Mouse (Mus musculus): ENCODE results near the gene Tpbgl.

Gene Tpbgl

DNA sequence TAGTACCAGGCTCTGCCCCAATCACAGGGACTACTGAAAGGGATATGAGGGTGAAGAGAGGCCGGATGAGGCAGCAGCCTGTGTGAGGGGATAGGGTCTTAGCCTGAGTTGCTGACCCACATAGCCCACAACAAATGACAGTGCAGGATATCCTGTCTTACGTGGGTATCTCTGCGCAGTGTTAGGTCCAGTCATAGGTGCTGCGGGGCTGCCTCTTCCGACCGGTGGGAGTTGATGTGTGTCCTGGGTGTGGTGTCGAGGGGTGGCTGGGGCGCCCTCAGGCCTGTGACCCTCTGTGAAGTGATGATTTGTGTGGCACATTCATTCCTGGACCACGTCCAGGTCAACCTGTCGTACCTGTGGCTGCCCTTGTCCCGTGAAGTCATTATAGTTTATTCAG is 20.6 kb downstream of the Tpbgl start:
- TF ChIP-seq GATA4 (IDR thresholded peaks at IDR 0.05; ENCODE audit: insufficient replicate concordance, low read length), result no peak

DNA sequence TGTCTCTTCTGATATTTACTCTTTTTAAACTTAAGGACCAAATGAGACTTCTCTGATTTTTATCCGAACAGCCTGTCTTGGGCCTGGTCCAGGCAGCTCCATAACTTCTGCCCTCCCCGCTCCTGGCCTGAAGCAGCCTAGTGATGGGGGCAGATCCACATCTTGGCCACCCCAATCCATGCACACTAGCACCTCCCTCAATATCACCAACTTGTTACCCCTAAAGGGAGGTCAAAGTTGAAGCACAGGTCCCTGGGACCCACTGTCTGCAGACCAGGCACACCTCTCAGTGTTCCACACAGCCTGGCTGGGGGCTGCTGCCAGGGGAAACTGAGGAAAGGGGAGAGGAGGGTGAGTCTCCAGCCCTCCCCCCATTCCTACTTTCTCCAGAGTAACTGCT is 21.8 kb downstream of the Tpbgl start:
- TF ChIP-seq GATA4 (IDR thresholded peaks at IDR 0.05; ENCODE audit: insufficient replicate concordance, low read length), result no peak

DNA sequence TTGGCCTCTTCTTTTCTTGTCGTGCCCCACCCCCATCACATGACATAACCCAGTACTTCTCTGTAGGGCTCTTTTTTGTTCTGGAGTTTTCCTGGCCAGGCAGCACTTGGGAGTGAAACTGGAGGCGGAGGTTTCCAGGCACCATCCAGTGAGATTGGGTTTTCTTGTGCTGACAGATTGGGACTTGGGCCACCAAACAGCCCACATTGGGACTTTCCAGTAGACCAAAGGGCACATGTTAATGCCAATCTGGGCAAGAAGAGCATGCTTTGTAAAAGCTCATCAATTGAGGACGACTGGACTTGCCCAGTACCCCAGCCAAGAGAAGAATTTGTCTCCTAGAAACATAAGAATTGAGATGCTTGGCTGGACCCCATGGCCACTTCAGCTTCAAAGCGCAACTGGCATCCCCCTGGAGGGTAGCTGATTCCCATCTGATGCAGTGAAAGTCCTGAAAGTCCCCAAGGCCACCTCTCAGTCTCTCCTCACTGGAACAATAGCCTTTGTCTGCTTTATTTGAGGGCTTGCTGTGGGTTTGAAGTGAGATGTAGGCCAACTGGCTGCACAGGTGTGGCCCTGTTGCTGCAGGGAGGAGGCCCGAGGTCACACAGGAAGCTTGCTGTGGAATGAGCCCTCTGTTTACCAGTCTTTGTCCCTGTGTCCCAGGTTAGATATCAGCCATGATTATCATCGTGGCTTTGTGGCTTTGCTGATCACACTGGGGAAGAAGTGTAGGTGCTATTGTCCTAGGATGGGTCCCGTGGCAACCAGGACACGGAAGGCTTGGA is 22.8 kb downstream of the Tpbgl start:
- TF ChIP-seq GATA4 (IDR thresholded peaks at IDR 0.05; ENCODE audit: insufficient replicate concordance, low read length), result no peak

DNA sequence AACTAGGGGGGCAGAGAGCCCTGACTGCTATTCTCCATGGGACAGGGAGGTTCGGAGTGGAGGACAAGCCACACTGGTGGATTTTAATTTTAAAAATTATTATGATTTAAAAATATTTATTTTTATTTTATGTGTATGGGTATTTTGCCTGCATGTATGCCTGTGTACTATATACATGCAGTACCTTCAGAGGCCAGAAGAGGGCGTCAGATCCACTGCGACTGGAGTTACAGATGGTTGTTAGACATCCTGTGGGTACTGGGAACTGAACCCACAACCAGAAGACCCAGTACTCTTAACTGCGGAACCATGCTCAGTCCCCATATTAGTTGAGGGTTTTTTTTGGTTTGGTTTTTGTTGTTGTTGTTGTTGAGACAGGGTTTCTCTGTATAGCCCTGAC is 28.2 kb downstream of the Tpbgl start:
- TF ChIP-seq GATA4 (IDR thresholded peaks at IDR 0.05; ENCODE audit: insufficient replicate concordance, low read length), result no peak

DNA sequence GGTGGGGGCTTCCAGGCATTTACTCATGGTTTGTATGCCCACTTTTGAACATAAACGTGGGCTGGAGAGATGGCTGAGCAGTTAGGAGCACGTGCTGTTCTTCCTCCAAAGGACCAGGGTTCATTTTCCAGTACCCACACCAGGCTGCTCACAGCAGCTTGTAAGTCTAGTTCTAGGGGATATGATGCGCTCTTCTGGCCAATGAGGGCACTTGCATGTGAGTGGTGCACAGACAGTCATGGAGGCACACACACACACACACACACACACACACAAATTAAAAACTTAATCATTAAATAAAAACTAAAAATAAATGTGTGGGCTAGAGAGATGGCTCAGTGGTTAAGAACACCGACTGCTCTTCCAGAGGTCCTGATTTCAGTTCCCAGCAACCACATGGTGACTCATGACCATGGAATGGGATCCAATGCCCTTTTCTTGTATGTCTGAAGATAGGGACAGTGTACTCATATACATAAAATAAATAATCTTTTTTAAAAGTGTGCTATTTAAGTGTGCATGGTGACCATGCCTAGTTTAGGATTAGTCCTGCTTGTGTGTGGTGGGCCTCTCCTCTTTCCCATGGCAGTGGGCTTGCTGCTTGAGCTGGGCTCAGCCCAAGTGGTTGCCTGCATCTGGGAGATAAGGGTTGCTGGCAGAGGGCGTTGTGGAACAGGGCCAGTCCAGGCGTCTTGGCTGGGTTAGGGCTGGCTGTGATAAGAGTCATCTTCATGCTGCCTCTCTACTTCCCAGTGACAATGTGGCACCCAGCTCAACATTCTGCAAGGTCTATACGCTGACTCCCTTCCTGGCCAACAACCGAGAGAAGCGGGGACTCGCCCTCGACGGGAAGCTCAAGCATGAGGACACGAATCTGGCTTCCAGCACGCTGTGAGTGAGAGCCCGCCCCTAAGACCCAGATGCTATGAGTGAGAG is 32.8 kb downstream of the Tpbgl start:
- no peak for TF ChIP-seq GATA4 (IDR thresholded peaks at IDR 0.05; ENCODE audit: insufficient replicate concordance, low read length)

DNA sequence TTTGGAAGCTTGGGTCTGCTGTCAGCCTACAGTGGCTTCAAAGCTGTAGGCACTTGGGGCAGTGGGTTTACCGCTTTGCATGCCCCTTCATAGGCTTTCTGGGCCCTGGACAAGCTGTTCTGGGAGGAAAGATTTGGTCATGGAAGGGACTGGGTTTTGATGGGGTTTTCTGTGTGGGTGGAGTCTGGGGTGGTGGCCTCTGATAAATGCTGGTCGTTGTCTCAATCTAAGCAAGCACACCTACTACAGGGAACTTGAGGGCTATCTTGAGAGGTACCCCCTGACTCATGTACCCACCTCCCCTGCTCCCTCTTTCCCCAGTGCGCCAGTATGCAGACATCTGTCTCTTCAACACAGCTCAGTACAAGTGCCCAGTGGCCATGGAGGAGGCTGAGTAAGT is 34.2 kb downstream of the Tpbgl start:
- no peak for TF ChIP-seq GATA4 (IDR thresholded peaks at IDR 0.05; ENCODE audit: insufficient replicate concordance, low read length)

DNA sequence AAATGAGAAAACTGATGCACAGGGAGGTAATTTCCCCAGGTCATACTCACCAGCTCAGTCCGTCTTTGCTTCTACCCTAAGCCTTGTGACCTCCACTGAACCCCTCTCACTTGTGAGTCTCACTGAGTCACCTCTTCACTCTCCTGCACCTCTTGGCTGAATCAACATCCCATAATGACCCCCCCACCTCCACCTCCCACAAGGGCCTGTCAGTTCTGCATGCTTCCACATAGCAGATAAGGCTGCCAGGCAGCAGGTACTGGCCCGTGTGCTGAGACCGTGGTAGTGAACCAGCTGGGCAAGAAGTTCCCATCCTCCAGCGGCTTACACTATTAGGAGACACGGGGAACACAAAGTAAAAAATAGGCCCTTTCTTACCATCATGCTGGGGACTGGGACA is 36.3 kb downstream of the Tpbgl start:
- no peak for TF ChIP-seq GATA4 (IDR thresholded peaks at IDR 0.05; ENCODE audit: insufficient replicate concordance, low read length)

DNA sequence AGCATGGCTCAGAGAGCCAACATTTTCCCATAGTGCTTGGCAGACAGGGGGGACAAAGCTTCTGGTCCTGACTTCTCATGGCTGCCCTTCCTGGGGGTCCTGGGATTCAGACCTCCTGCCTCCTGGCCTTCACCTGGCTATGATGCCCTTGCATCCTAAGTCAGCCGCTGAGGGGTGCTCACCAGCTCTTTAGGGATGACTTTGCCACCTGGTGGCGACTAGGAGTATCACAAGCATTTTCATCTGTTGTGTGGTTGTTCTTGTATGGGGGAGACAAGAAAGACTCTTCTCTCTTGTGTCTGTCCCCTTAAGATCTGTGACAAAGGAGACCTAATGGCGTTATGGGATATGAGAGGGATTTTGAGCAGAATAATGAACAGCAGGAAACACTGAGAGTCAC is 36.8 kb downstream of the Tpbgl start:
- no peak for TF ChIP-seq GATA4 (IDR thresholded peaks at IDR 0.05; ENCODE audit: insufficient replicate concordance, low read length)

DNA sequence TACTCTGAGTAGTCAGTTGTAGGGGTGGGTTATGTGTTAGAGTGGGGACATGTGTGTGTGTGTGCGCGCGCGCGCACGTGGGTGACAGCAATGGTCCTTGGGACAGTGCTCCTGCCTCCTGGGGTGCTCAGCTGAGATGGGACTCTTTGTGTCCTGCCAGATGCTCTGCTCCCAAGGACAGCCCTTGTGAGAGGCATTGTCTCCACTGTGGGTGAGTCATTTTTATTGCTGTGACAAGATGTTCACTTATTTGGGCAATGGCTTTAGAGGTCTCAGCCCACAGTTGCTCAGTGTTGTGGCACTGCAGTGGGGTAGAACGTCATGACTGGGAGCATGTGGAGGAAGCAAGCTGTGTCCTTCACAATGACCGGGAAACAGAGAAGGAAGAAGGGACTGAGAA is 40.9 kb downstream of the Tpbgl start:
- no peak for TF ChIP-seq GATA4 (IDR thresholded peaks at IDR 0.05; ENCODE audit: insufficient replicate concordance, low read length)

DNA sequence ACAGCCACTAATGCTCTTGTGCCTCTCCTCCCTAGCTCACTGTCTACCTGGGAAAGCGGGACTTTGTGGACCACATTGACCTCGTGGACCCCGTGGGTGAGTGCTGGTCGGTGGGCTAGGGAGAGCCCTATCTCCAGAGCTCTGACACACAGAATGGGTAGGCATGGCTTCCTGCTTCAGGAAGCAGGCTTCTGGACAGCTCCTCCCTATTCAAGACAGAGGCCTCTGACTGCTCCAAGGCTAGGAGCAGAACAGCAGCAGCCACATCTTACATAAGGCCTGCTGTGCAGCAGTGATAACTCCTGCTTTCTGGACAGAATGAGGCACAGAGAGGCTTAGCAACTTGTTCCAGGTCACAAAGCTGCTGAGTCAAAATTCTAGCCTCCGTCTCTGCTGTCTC is 43.3 kb downstream of the Tpbgl start:
- no peak for TF ChIP-seq GATA4 (IDR thresholded peaks at IDR 0.05; ENCODE audit: insufficient replicate concordance, low read length)

DNA sequence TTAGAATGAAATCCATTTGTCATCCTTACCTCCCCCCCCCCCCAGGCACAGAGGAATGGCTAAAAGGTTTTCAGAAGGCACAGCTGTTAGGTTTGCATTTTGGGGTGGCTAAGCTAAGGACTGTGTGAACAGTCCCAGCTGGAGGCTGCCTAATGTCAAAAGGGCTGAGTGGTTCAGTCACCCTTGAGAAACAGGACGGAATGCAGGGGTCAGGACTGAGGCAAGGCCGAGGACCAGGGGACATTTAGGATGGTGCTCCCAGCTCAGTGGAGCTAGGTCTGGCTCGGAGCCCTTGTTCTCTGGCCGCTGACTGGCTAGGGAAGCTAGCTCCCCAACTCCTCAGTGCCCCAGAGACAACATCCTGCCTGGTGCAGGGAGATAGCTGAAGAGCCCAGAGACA is 44.0 kb downstream of the Tpbgl start:
- TF ChIP-seq GATA4 (IDR thresholded peaks at IDR 0.05; ENCODE audit: insufficient replicate concordance, low read length), result peak; percentile 43; the same call in 1 of the 2 replicates

DNA sequence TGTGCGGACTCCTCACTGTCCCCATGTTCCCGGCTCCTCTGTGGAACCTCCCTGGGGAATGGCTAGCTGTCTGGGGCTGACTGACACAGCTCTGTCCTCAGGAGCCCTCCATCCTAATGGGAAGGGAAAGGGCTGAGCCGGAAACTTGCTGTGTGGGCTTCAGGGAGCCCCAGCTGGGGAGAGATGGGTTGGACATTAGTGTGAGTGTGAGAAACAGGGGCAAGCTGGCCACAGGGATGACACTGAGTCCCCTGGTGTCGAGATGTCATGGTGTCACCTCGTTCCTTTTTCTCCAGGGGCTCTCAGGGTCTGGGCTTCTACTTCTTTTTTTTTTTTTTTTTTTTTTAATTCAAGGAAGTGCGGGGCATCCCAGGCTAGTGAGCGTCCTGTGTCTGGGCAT is 44.6 kb downstream of the Tpbgl start:
- TF ChIP-seq GATA4 (IDR thresholded peaks at IDR 0.05; ENCODE audit: insufficient replicate concordance, low read length), result no peak

DNA sequence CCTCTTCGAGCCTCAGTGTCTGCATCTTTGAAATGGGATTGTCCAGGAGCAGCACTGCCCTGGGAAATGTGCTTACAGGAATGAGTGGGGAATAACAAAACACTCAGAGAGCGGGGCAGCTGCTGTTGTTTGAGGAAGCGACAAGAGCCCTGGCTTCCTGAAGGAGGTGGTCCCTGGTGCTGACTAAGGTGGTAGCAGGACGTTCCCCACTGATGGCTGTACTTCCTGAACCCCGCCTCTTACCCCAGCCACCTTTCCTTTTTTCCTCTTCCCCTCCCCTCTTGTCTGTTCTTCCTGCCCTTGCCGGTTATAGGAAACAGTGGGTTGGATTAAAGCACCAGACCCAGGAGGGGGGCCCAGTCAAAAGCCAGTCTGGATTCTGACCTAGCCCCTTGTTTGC is 46.7 kb downstream of the Tpbgl start:
- TF ChIP-seq GATA4 (IDR thresholded peaks at IDR 0.05; ENCODE audit: insufficient replicate concordance, low read length), result peak; percentile 55; the same call in 1 of the 2 replicates

DNA sequence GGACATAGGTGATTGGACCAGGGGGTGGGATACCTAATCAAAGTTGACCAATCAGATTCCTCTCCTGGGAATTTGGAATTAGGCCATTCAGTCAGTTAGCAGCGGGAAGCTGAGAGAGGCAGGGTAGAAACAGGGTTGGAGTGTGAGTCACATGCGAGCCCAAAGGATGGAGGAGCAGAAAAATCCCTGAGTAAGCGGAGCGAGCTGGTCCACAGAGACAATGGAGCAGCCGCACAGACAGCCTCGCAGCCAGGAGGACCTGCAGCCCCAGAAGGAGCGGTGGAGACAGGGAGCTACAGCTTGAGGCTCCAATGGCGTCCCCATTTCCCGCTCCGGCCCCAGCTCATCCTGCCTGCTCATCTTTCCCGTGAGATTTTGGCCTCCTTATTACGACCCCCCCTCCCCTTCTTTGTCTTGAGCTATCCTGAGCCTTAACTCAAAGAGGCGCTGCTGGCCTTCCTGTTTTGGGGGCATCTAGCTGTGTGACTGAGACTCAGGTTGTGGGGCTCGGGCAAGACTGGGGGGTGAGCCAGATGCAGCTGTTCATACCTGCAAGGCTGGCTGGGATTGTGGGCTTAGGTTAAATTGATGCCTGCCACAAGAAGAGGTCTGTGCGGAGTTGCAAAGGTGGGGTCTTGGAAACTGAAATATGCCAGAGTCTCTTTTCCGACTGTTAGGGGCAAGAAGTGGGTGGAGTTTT is 47.3 kb downstream of the Tpbgl start:
- no peak for TF ChIP-seq GATA4 (IDR thresholded peaks at IDR 0.05; ENCODE audit: insufficient replicate concordance, low read length)

DNA sequence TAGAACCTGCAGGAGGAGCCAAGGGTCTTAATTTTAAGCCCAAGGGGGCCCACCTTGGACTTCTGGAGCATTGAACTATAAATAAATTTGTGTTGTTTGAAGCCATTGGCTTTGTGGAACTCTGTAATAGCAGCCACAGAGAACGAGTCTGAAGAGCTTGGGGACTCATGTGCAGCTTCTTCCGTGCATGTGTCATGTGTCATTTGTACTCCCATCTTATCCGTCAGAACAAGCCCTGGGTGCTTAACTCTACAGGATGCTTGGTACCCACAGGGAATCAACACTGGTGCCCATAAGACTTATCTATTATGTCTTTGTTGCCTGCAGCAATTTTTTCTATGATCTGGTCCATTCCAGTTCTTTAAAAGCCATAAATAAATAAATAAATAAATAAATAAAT is 48.7 kb downstream of the Tpbgl start:
- TF ChIP-seq GATA4 (IDR thresholded peaks at IDR 0.05; ENCODE audit: insufficient replicate concordance, low read length), result no peak

All from liver, adult (tissue).